Mouse (Mus musculus) cerebellum, postnatal 14 days (tissue): ENCODE measurements at regions not wholly inside any gene's neighbourhood (a gene's known extent, or its start where the extent isn't known, plus 50 kb on each side); places are given as distances from the start of the nearest gene placed in this dataset.
A peak's percentile ranks its signal among the peaks of the same experiment; 100 is the strongest.

Experiments
- DNase-seq, 2 experiments: peaks; one replicate each; pipeline ENCODE4 v3.0.0; 2021; ENCODE audit warnings: mixed read lengths in 2 of 2

- no peak for DNase-seq
These were observed 145.5 kb upstream of the Dyrk2 start for GRCm38 (mm10) chr10:119015311-119016055.

GRCm38 (mm10) chr10:119014731-119015130 lies 144.7 kb upstream of the Dyrk2 start:
- DNase-seq, result no peak

- no peak for DNase-seq
These were observed 143.7 kb upstream of the Dyrk2 start for GRCm38 (mm10) chr10:119013758-119014157.

GRCm38 (mm10) chr10:119011511-119011910 lies 141.5 kb upstream of the Dyrk2 start:
- no peak for DNase-seq

- no peak for DNase-seq
These were observed 140.9 kb upstream of the Dyrk2 start for GRCm38 (mm10) chr10:119010884-119011283.

- DNase-seq, result peak; percentile 71 to 93
These were observed 137.0 kb upstream of the Dyrk2 start for GRCm38 (mm10) chr10:119006866-119007575.

GRCm38 (mm10) chr10:119005491-119005890 lies 135.5 kb upstream of the Dyrk2 start:
- DNase-seq, result no peak

GRCm38 (mm10) chr10:119004426-119004825 lies 134.4 kb upstream of the Dyrk2 start:
- no peak for DNase-seq

GRCm38 (mm10) chr10:119003839-119004238 lies 133.8 kb upstream of the Dyrk2 start:
- DNase-seq, result no peak

GRCm38 (mm10) chr10:119003042-119003441 lies 133.0 kb upstream of the Dyrk2 start:
- no peak for DNase-seq

GRCm38 (mm10) chr10:119001895-119002294 lies 131.9 kb upstream of the Dyrk2 start:
- DNase-seq, result no peak

- no peak for DNase-seq
These were observed 131.2 kb upstream of the Dyrk2 start for GRCm38 (mm10) chr10:119001000-119001780.

- DNase-seq, result no peak
These were observed 129.0 kb upstream of the Dyrk2 start for GRCm38 (mm10) chr10:118998966-118999365.

GRCm38 (mm10) chr10:118997034-118997433 lies 127.0 kb upstream of the Dyrk2 start:
- DNase-seq, result no peak

GRCm38 (mm10) chr10:118993819-118994574 lies 124.0 kb upstream of the Dyrk2 start:
- no peak for DNase-seq

- no peak for DNase-seq
These were observed 121.2 kb upstream of the Dyrk2 start for GRCm38 (mm10) chr10:118991213-118991612.

GRCm38 (mm10) chr10:118990500-118990899 lies 120.5 kb upstream of the Dyrk2 start:
- DNase-seq, result no peak

- no peak for DNase-seq
These were observed 119.8 kb upstream of the Dyrk2 start for GRCm38 (mm10) chr10:118989812-118990211.

GRCm38 (mm10) chr10:118988249-118988648 lies 118.2 kb upstream of the Dyrk2 start:
- no peak for DNase-seq

GRCm38 (mm10) chr10:118984580-118984979 lies 114.6 kb upstream of the Dyrk2 start:
- DNase-seq, result peak; percentile 65 to 66

- no peak for DNase-seq
These were observed 111.4 kb upstream of the Dyrk2 start for GRCm38 (mm10) chr10:118981446-118981845.

GRCm38 (mm10) chr10:118979339-118979738 lies 109.3 kb upstream of the Dyrk2 start:
- peak in 1 of 2 experiments; percentile 23 for DNase-seq
